Mouse (Mus musculus) liver, embryonic 14.5 days (tissue): ENCODE data around the gene Sh2b2. TPM values are rescaled to one million over a fixed set of nuclear protein-coding genes. Genes with fewer than 3 reads are reported as not detected.

Experiments used
- ATAC-seq: fragments of 200-750 bp; cut with Nextera tagmentation; 2 replicates; pipeline ENCODE4 v1.8.0; 2017; ENCODE audit warnings: moderate number of reproducible peaks, mild to moderate bottlenecking, moderate library complexity; ENCODE audit not compliant: insufficient read depth
- DNase-seq, 3 experiments: peaks; one replicate each; pipeline ENCODE4 v3.0.0-alpha.2; 2012 to 2013; ENCODE audit warnings: low read depth in 3 of 3, low spot score in 3 of 3
- H3K27ac ChIP-seq: fragments of 300-500 bp; sonication (generic); 2 replicates; pipeline ENCODE4 v1.5.1; 2014; ENCODE audit warnings: moderate library complexity, mild to moderate bottlenecking, control low read depth, inconsistent platforms
- H3K27me3 ChIP-seq: fragments of 300-500 bp; sonication (generic); 2 replicates; pipeline ENCODE4 v1.6.1; 2014; ENCODE audit warnings: mild to moderate bottlenecking, low read length, moderate library complexity; ENCODE audit not compliant: control insufficient read depth, insufficient read depth
- H3K36me3 ChIP-seq: fragments of 300-500 bp; sonication (generic); replicated peaks from 2 replicates; pipeline ENCODE4 v1.6.1; 2014; ENCODE audit warnings: low read depth; ENCODE audit not compliant: control insufficient read depth, insufficient read depth
- H3K4me1 ChIP-seq, 2 experiments: fragments of 200-500 bp in 1 of 2; fragments of 300-500 bp in 1 of 2; sonication (generic) in 1 of 2; replicated peaks; 2 replicates each; pipeline ENCODE4 v1.6.1; 2012 to 2014; ENCODE audit warnings: antibody characterized with exemption in 1 of 2, inconsistent platforms in 1 of 2, low read length in 1 of 2; ENCODE audit not compliant: control insufficient read depth in 2 of 2, insufficient read depth in 2 of 2
- H3K4me2 ChIP-seq: fragments of 300-500 bp; sonication (generic); 2 replicates; pipeline ENCODE4 v1.6.1; 2014; ENCODE audit warnings: low read depth, mild to moderate bottlenecking, control low read depth, moderate library complexity
- H3K4me3 ChIP-seq, 2 experiments: fragments of 200-500 bp in 1 of 2; fragments of 300-500 bp in 1 of 2; sonication (generic) in 1 of 2; 2 replicates each; pipeline ENCODE4 v1.5.1; 2012 to 2014; ENCODE audit warnings: low read depth in 2 of 2, low read length in 2 of 2, mild to moderate bottlenecking in 2 of 2, control low read depth in 1 of 2, inconsistent platforms in 1 of 2, moderate library complexity in 1 of 2; ENCODE audit not compliant: insufficient read depth in 1 of 2
- H3K9ac ChIP-seq: fragments of 300-500 bp; sonication (generic); replicated peaks from 2 replicates; pipeline ENCODE4 v1.6.1; 2014; ENCODE audit warnings: mild to moderate bottlenecking, control low read depth, moderate library complexity
- H3K9me3 ChIP-seq: fragments of 300-500 bp; sonication (generic); 2 replicates; pipeline ENCODE4 v1.6.1; 2016; ENCODE audit warnings: low read length, mixed read lengths; ENCODE audit not compliant: control insufficient read depth
- CTCF ChIP-seq: IDR thresholded peaks from 2 replicates; pipeline ENCODE4 v1.5.1; 2016; ENCODE audit warnings: antibody characterized with exemption, low read depth, control low read depth
- EP300 ChIP-seq: IDR thresholded peaks from 2 replicates; pipeline ENCODE4 v1.6.1; 2016; ENCODE audit warnings: antibody characterized with exemption, low read depth
- WGBS: fragments of 180-500 bp; shearing (Covaris S2); extraction: QIAGEN DNeasy Blood & Tissue Kit; methylation state at CpG from one replicate; pipeline ENCODE4 v1.1.7; 2014; ENCODE audit not compliant: insufficient replicate concordance; 5-methylcytosine and 5-hydroxymethylcytosine counted together
- polyA plus RNA-seq, 2 experiments: library from polyadenylated mRNA; depleted of rRNA in 1 of 2; stranded (reverse) in 1 of 2; unstranded in 1 of 2; fragments of >200 nt; fragmentation: Nextera tagmentation in 1 of 2; extraction: Ambion mirVana in 1 of 2; gene quantifications; 2 replicates each; pipeline versions ENCODE4 v1.2.1 to v1.2.3; 2012 to 2014

Gene Sh2b2
- polyA plus RNA-seq, 2 experiments = 1.5 to 1.8 TPM

DNA sequence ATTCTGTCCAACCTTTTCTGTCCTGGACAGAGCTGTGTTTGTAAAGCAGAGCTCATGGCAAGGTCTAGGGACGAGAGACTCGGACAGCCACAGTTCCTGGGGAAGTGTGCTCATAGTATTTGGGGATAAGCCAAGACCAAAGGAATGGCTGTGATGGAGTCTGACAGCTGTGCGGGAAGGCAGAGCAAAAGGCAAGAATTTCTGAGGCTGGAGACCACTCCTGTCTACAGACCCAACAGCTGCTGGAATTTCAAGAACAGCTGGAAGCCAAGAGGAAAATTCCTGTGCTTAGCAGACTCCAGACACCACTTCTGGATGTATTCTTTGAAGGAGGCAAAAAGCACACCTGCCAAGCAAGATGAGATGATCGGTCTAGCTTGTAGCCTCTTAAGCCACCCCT is 23.6 kb upstream of the Sh2b2 start:
- Histone ChIP-seq H3K4me2 (no peak overlapping the region), H3K27me3 (no peaks in the 10 kb centered on the region), H3K9ac (no peak overlapping the region), H3K4me3 (no peak overlapping the region), H3K36me3 (no peaks in the 10 kb centered on the region), H3K9me3 (no peaks in the 10 kb centered on the region), H3K4me1 (no peaks in the 10 kb centered on the region), H3K27ac (no peak overlapping the region)
- 73% methylated on average over 4 of the region's 4 CpGs for WGBS
- ATAC-seq (no peak), DNase-seq (no peak)
- no peak for TF ChIP-seq EP300

GRCm38 (mm10) chr5:136266077-136266476 is 19.7 kb upstream of the Sh2b2 start:
- Histone ChIP-seq H3K4me1 (no peaks in the 10 kb centered on the region), H3K4me2 (no peak overlapping the region), H3K4me3 (no peak overlapping the region), H3K9me3 (no peaks in the 10 kb centered on the region), H3K27me3 (no peaks in the 10 kb centered on the region), H3K9ac (no peak overlapping the region), H3K36me3 (no peaks in the 10 kb centered on the region), H3K27ac (no peak overlapping the region)
- DNase-seq (no peak), ATAC-seq (no peak)
- TF ChIP-seq EP300 (no peak), CTCF (no peak)
- WGBS = 66% methylated on average over 7 of the region's 7 CpGs

- H3K27ac ChIP-seq = no peak overlapping the region
- TF ChIP-seq CTCF (no peak), EP300 (no peak)
- no peak overlapping the region for H3K4me2 ChIP-seq
- H3K36me3 ChIP-seq = no peaks in the 10 kb centered on the region
- 65% methylated on average over 4 of the region's 4 CpGs for WGBS
- ATAC-seq = no peak
- H3K4me1 ChIP-seq = no peaks in the 10 kb centered on the region
- H3K9ac ChIP-seq = no peak overlapping the region
- DNase-seq = no peak
- no peaks in the 10 kb centered on the region for H3K9me3 ChIP-seq
- no peaks in the 10 kb centered on the region for H3K27me3 ChIP-seq
- no peak overlapping the region for H3K4me3 ChIP-seq
Observed at GRCm38 (mm10) chr5:136263342-136263741, 17.0 kb upstream of the Sh2b2 start.

GRCm38 (mm10) chr5:136258919-136259318 is 12.6 kb upstream of the Sh2b2 start:
- Histone ChIP-seq H3K36me3 (no peaks in the 10 kb centered on the region), H3K4me2 (no peak overlapping the region), H3K4me3 (no peak overlapping the region), H3K27me3 (no peaks in the 10 kb centered on the region), H3K4me1 (no peaks in the 10 kb centered on the region), H3K9ac (no peak overlapping the region), H3K27ac (no peak overlapping the region), H3K9me3 (no peaks in the 10 kb centered on the region)
- no peak for ATAC-seq
- 31% methylated on average over 6 of the region's 6 CpGs for WGBS
- peak in 1 of 3 experiments; percentile 32 for DNase-seq
- TF ChIP-seq CTCF = peak; percentile 90
- no peak for TF ChIP-seq EP300

GRCm38 (mm10) chr5:136252899-136253298 is 6.5 kb upstream of the Sh2b2 start:
- WGBS = 10% methylated on average over 17 of the region's 17 CpGs
- no peaks in the 10 kb centered on the region for H3K4me1 ChIP-seq
- DNase-seq (peak; percentile 42 to 51 (median 46)), ATAC-seq (no peak; the same call in 1 of the 2 replicates)
- no peak for TF ChIP-seq EP300
- peak; percentile 89 for TF ChIP-seq CTCF
- H3K27ac ChIP-seq = no peak overlapping the region
- H3K27me3 ChIP-seq = no peaks in the 10 kb centered on the region
- H3K36me3 ChIP-seq = no peaks in the 10 kb centered on the region
- no peak overlapping the region for H3K4me2 ChIP-seq
- no peak overlapping the region for H3K4me3 ChIP-seq
- H3K9me3 ChIP-seq = no peaks in the 10 kb centered on the region
- H3K9ac ChIP-seq = no peak overlapping the region

GRCm38 (mm10) chr5:136251004-136251403 is 4.6 kb upstream of the Sh2b2 start:
- Histone ChIP-seq H3K27me3 (no peaks in the 10 kb centered on the region), H3K9ac (no peak overlapping the region), H3K4me3 (no peak overlapping the region), H3K36me3 (no peaks in the 10 kb centered on the region), H3K4me2 (no peak overlapping the region), H3K4me1 (no peaks in the 10 kb centered on the region), H3K9me3 (no peaks in the 10 kb centered on the region), H3K27ac (no peak overlapping the region)
- WGBS = 44% methylated on average over 7 of the region's 7 CpGs
- TF ChIP-seq EP300 (no peak), CTCF (peak; percentile 67)
- DNase-seq = no peak
- ATAC-seq = no peak
